Mouse (Mus musculus) kidney, postnatal 14 days (tissue): ENCODE results near the gene Nemf.
A peak's percentile ranks its signal among the peaks of the same experiment; 100 is the strongest.
"Not testable (repeated sequence)": the region's sequence is repeated elsewhere in the genome, so short reads cannot be mapped to it uniquely, and the experiment has no call there.

ENCODE experiments used
- DNase-seq: peaks from one replicate; pipeline ENCODE4 v3.0.0; 2022; ENCODE audit warnings: mixed read lengths

Nemf gene

GRCm38 (mm10) chr12:69372731-69373331 lies 15.9 kb upstream of the Nemf start:
- peak; percentile 32 for DNase-seq

GRCm38 (mm10) chr12:69371854-69372671 lies 15.1 kb upstream of the Nemf start, which contains the start of the genes Arf6 and Gm9887:
Gene Arf6 (plus strand): TSS chr12:69372150.
Gene Gm9887 (minus strand): TSS chr12:69372458.
- peak; percentile 99 for DNase-seq

GRCm38 (mm10) chr12:69371421-69371853 lies 14.5 kb upstream of the Nemf start:
- no peak for DNase-seq

GRCm38 (mm10) chr12:69370936-69371335 lies 14.0 kb upstream of the Nemf start:
- DNase-seq = no peak

GRCm38 (mm10) chr12:69367557-69367956 lies 10.6 kb upstream of the Nemf start:
- peak; percentile 59 for DNase-seq

GRCm38 (mm10) chr12:69366424-69366823 lies 9.5 kb upstream of the Nemf start:
- DNase-seq = no peak

- DNase-seq = no peak
Measured at GRCm38 (mm10) chr12:69365757-69366156, 8.8 kb upstream of the Nemf start.

- DNase-seq = peak; percentile 86
Measured at GRCm38 (mm10) chr12:69363899-69364762, 7.2 kb upstream of the Nemf start.

- DNase-seq = not testable (repeated sequence)
Measured at GRCm38 (mm10) chr12:69363110-69363509, 6.1 kb upstream of the Nemf start.

GRCm38 (mm10) chr12:69362388-69362787 lies 5.4 kb upstream of the Nemf start:
- DNase-seq = no peak

- DNase-seq = no peak
Measured at GRCm38 (mm10) chr12:69361919-69362318, 5.0 kb upstream of the Nemf start.

- DNase-seq = peak; percentile 99
Measured at GRCm38 (mm10) chr12:69360997-69361899, 4.3 kb upstream of the Nemf start.

- DNase-seq = peak; percentile 81
Measured at GRCm38 (mm10) chr12:69360655-69360996, 3.7 kb upstream of the Nemf start.

- DNase-seq = no peak
Measured at GRCm38 (mm10) chr12:69357300-69357646, 308 bp upstream of the Nemf start.

- no peak for DNase-seq
Measured at GRCm38 (mm10) chr12:69351685-69352084, 5.3 kb downstream of the Nemf start.

- DNase-seq = no peak
Measured at GRCm38 (mm10) chr12:69349928-69350327, 7.0 kb downstream of the Nemf start.

- DNase-seq = peak; percentile 30
Measured at GRCm38 (mm10) chr12:69333547-69333946, 23.4 kb downstream of the Nemf start.

- DNase-seq = no peak
Measured at GRCm38 (mm10) chr12:69332147-69332546, 24.8 kb downstream of the Nemf start.

GRCm38 (mm10) chr12:69331187-69331586 lies 25.8 kb downstream of the Nemf start:
- no peak for DNase-seq

GRCm38 (mm10) chr12:69318431-69318830 lies 38.5 kb downstream of the Nemf start:
- no peak for DNase-seq

- DNase-seq = no peak
Measured at GRCm38 (mm10) chr12:69309659-69310058, 47.3 kb downstream of the Nemf start.

- DNase-seq = no peak
Measured at GRCm38 (mm10) chr12:69306333-69306732, 50.6 kb downstream of the Nemf start.
